Mouse (Mus musculus): ENCODE data around the gene Fbxo40.

Gene Fbxo40

GRCm38 (mm10) chr16:36989999-36990625, at the start of gene Fbxo40:
Gene Fbxo40 (minus strand): TSS chr16:36990467.
- in situ Hi-C loops (cut with MboI), result no loop called here

GRCm38 (mm10) chr16:37034751-37035150, 44.5 kb upstream of the Fbxo40 start:
- in situ Hi-C loops (cut with MboI), result no loop called here

DNA sequence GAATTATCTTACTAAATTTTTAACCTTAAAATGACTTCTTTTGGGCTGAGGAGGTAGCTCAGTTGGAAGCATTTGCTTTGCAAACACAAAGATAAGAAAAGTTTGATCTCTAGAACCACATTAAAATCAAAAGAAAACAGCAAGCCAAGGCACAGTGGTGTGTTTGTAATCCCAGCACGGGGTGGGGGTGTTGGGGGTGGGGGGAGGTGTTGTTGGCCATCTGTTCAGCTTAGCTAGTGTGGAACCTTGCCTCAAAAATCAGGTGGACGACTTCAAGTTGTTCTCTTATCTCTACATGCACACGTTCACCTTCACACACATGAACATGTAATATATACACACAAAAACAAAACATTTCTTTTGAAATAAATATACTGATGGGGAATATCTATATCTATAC, 41.7 kb upstream of the Fbxo40 start:
- in situ Hi-C loops (cut with MboI), result no loop called here

DNA sequence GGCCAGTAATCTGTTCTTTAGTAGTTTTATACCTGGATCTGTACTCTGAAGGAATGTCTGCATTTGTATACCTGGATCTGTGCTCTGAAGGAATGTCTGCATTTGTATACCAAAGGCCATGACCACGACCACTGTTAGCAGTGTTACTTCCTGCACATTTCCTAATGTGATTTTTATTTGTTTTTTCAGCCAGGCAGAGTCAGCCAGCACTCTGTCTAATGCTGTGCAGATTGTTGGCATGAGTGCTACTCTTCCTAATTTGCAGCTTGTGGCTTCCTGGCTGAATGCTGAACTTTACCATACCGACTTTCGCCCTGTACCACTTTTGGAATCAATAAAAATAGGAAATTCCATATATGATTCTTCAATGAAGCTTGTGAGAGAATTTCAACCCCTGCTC, 37.3 kb upstream of the Fbxo40 start:
- in situ Hi-C loops (cut with MboI), result no loop called here

- in situ Hi-C loops (cut with MboI), result loop anchor here (25.0 kb wide), 1 partner anchor 550 kb away; the partner anchor contains the start of gene Stfa3
Measured at GRCm38 (mm10) chr16:37012336-37012735, 22.1 kb upstream of the Fbxo40 start.

GRCm38 (mm10) chr16:37011922-37012289, 21.6 kb upstream of the Fbxo40 start:
- in situ Hi-C loops (cut with MboI), result loop anchor here (25.0 kb wide), 1 partner anchor 550 kb away; the partner anchor contains the start of gene Stfa3

GRCm38 (mm10) chr16:37011061-37011921, 21.0 kb upstream of the Fbxo40 start, which contains the start of gene Polq:
Gene Polq (plus strand): TSS chr16:37011786.
- in situ Hi-C loops (cut with MboI), result loop anchor here (25.0 kb wide), 1 partner anchor 549 kb away; the partner anchor contains the start of gene Stfa3

DNA sequence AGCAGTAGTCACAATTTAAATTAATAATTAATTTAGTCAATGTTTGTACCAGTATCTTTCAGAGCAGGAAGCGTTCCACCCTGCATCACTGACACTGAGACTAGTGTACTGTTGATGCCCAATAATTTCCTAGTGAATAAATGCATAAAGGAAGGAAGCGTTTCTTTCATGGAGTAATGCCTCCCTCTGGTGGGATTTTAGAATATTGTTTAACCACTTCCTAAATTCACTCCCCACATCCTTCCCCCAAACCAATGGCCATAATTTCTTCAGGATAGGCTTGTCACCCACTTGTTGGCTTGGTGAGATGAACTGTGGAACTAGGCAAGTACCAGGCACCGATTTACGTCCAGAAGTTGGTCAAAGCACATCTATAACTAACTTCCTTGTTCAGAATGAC, 20.1 kb upstream of the Fbxo40 start:
- in situ Hi-C loops (cut with MboI), result loop anchor here (25.0 kb wide), 1 partner anchor 548 kb away; the partner anchor contains the start of gene Stfa3

GRCm38 (mm10) chr16:37009262-37009661, 19.0 kb upstream of the Fbxo40 start:
- in situ Hi-C loops (cut with MboI), result loop anchor here (25.0 kb wide), 1 partner anchor 547 kb away; the partner anchor contains the start of gene Stfa3

- in situ Hi-C loops (cut with MboI), result no loop called here
Measured at GRCm38 (mm10) chr16:36999366-36999972, 9.2 kb upstream of the Fbxo40 start.

- in situ Hi-C loops (cut with MboI), result no loop called here
Measured at GRCm38 (mm10) chr16:36997650-36998049, 7.4 kb upstream of the Fbxo40 start.

DNA sequence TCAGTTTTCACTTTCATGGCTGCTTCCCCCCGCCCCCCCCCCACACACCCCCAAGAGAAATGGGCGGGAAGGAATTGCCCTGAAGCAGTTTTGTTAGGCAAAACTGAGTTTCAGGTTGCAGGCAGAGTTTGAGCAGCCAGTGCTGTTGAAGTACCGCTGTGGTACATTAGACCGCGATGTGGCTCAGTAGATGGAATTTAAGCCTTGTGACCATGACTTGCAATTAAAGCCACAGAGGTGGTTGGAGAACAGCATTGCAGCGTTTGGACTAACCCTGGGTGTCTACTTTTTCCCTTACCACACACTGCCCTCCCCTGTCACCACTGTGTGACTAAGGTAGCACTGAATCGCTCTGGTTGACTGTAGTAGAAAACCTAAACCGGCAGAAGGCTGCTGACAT, 774 bp downstream of the Fbxo40 start:
- in situ Hi-C loops (cut with MboI), result no loop called here

- in situ Hi-C loops (cut with MboI), result no loop called here
Measured at GRCm38 (mm10) chr16:36988066-36988465, 2.2 kb downstream of the Fbxo40 start.

- in situ Hi-C loops (cut with MboI), result no loop called here
Measured at GRCm38 (mm10) chr16:36987399-36987798, 2.9 kb downstream of the Fbxo40 start.

GRCm38 (mm10) chr16:36985636-36986042, 4.6 kb downstream of the Fbxo40 start:
- in situ Hi-C loops (cut with MboI), result no loop called here

GRCm38 (mm10) chr16:36983796-36984195, 6.5 kb downstream of the Fbxo40 start:
- in situ Hi-C loops (cut with MboI), result no loop called here

DNA sequence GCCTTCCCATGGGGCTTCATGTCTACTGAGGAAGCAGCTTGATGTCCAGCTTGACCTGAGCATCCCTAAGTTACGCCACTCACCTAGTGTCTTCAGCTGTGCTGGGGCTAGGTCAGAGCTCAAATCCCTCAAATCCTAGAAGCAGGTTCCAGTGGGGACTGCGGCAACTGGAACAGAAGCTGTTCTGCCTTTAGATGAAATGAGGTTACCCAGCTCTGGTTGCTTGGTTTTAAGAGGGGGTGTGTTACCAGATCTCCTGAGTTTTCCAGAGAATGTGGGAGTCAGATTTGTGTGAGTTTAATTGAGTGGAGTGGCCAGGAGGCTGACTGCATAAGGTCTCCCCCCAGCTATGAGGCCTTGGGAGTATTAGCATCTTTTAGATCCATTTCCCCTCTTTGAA, 11.1 kb downstream of the Fbxo40 start:
- in situ Hi-C loops (cut with MboI), result no loop called here

DNA sequence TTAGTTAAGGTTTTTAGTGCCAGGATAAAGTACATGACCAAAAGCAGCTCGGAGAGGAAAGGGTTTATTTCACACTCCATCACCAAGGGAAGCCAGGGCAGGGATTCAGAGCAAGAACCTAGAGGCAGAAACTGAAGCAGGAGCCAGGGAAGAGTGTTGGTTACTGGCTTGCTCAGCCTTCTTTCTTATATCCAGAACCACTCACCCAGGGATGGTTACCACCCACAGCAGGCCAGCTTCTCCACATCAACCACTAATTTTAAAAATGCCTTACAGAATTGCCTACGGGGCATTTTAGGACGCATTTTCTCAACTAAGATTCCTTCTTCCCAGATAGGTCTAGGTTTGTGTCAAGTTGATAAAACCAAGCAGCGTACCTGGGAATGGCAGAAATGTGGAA, 26.9 kb downstream of the Fbxo40 start:
- in situ Hi-C loops (cut with MboI), result no loop called here

DNA sequence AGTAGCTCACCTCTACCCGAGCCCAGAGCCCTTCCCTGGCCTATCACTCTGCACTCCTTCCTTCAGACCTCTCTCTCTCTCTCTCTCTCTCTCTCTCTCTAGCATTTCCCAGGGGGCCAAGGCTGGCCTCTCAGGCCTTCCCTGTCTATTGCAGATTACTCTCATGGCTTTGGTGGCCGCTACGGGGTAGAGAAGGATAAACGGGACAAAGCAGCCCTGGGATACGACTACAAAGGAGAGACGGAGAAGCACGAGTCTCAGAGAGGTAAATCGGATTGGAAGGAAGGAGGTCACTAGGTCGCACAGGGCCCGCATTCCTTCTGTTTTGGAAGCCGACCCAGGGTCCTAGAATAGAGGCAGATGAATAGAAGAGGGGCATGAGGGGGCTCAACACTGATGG, 35.2 kb downstream of the Fbxo40 start:
- in situ Hi-C loops (cut with MboI), result no loop called here

DNA sequence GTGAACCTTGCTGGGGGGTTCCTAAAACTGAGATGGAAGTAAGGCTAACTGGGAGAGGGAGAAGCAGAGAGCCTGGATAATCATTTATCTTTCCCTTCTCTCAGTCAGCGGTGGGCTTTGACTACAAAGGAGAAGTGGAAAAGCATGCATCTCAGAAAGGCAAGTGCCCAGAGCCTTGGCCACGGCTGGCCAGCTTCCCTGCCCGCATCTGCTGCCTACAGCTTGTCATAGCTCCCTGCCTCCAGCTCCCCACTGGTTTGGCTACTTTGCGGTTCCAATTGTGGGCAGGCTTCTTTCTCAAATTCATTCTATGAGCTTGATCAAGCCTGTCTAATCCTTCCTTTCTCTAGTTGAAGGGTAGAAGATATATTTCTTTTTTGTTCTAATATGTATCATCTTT, 39.2 kb downstream of the Fbxo40 start:
- in situ Hi-C loops (cut with MboI), result no loop called here

DNA sequence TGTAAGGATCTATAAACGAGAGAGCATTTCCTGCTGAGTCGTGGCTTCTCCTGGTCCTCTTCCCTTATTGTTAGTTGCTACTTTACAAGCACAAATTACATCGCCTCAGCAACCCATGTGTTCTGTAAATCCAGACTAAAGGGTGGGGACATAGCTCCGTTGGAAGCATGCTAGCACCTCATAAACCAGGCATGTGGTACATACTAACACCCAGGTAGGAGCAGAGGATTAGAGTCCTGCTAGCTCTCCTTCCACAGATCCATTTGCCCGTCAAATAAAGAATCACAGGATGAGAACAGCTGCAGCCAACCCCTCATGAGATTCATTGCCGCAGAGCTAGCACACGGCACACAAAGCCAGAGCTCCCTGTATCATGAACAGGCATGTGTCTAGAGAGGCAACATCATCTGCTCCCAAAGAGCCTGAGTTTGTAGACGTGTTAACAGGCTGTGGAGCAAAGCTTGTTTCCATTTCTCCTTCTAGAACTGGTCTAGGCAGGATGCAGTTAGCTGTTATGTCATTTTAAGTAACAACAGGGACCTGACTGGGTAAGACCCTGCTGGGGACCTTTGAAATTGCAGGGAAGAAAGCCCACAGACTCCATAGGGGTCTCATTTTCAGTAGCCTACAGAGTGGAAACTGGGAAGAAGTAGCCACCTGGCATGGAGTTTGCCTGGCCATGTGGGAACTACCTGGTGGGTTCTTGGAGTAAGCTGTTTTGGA, 40.5 kb downstream of the Fbxo40 start:
- in situ Hi-C loops (cut with MboI), result no loop called here
